Mouse (Mus musculus) cerebellum, adult 2 months (tissue): ENCODE data around the gene Srbd1. TPM values are rescaled to one million over a fixed set of nuclear protein-coding genes. Genes with fewer than 3 reads are reported as not detected.

Experiments
- DNase-seq, 2 experiments: peaks; one replicate each; pipeline ENCODE4 v3.0.0; 2021
- H3K27ac ChIP-seq: fragments of 200-500 bp; 2 replicates; pipeline ENCODE4 v1.5.1; 2012; ENCODE audit warnings: low read length, control low read depth, inconsistent platforms; ENCODE audit not compliant: insufficient read depth
- H3K27me3 ChIP-seq: fragments of 200-500 bp; 2 replicates; pipeline ENCODE4 v1.6.1; 2012; ENCODE audit warnings: inconsistent platforms, mild to moderate bottlenecking, low read length, moderate library complexity; ENCODE audit not compliant: control insufficient read depth, insufficient read depth
- H3K4me1 ChIP-seq: fragments of 200-500 bp; 2 replicates; pipeline ENCODE4 v1.6.1; 2011; ENCODE audit warnings: low read length; ENCODE audit not compliant: control insufficient read depth, insufficient read depth
- H3K4me3 ChIP-seq: fragments of 200-500 bp; replicated peaks from 2 replicates; pipeline ENCODE3; 2011; ENCODE audit warnings: mild to moderate bottlenecking, low read depth, low read length, control low read depth; ENCODE audit not compliant: insufficient read depth
- CTCF ChIP-seq: fragments of 200-500 bp; IDR thresholded peaks from 2 replicates; pipeline ENCODE4 v1.5.1; 2011; ENCODE audit warnings: low read depth, mild to moderate bottlenecking, control low read depth, low read length, moderate library complexity, borderline replicate concordance; ENCODE audit not compliant: insufficient read depth
- POLR2A ChIP-seq: fragments of 200-500 bp; IDR thresholded peaks from 2 replicates; pipeline ENCODE4 v1.6.1; 2011; ENCODE audit warnings: low read length, control low read depth, borderline replicate concordance; ENCODE audit not compliant: insufficient read depth
- WGBS: fragments of 180-500 bp; shearing (Covaris S2); methylation state at CpG from one replicate; pipeline ENCODE4 v1.1.7; 2018; 5-methylcytosine and 5-hydroxymethylcytosine counted together
- polyA plus RNA-seq: library from polyadenylated mRNA; depleted of rRNA; stranded (reverse); fragments of >200 nt; gene quantifications from 2 replicates; pipeline ENCODE4 v1.2.3, GENCODE M21; 2012

Gene Srbd1
- polyA plus RNA-seq, 1 experiment = 5.9 TPM

DNA sequence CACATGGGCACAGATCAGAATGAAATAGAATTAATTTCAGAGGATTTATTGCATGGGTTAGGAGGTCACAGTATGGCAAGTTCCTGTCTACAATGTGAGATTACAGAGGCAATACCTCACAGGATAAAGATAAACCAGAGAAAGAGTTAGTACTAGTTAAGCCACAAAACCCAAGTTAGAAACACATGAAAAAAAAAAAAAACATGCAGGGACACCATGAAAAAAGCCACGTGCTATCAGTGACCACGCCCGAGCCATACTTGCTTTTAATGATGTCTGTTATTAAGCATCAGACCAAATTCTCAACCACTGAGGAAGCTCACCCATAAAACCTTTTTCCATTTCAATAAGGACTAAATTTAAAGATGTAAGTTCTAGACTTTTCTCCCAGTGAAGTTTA, 120.4 kb downstream of the Srbd1 start:
- no peak for TF ChIP-seq POLR2A
- TF ChIP-seq CTCF = no peak
- Histone ChIP-seq H3K27ac (no peak overlapping the region), H3K27me3 (no peaks in the 10 kb centered on the region), H3K4me1 (no peaks in the 10 kb centered on the region), H3K4me3 (no peak overlapping the region)
- 93% methylated on average over 3 of the region's 3 CpGs for WGBS
- no peak for DNase-seq

DNA sequence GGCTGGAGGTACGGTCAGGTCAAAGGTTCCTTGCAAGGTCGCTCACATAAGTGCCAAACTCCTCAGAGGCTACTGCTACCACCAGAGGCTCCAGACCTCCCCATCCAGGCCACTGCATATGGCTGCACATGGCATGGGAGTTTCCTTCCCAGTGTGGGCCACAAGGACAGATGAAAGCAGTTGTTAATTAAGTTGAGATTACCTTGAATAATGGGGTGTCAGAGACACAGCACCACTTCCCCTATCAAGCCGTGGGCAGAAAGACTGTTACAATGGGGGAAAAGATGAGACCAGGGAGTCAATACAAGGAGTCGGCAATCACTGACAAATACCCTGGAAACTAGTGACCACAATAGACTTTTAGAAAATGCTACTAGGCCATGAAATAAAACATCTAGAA, 122.6 kb downstream of the Srbd1 start:
- H3K4me3 ChIP-seq = no peak overlapping the region
- no peak for DNase-seq
- TF ChIP-seq CTCF = no peak
- TF ChIP-seq POLR2A = no peak
- H3K27me3 ChIP-seq = no peaks in the 10 kb centered on the region
- H3K4me1 ChIP-seq = no peaks in the 10 kb centered on the region
- H3K27ac ChIP-seq = no peak overlapping the region
- 64% methylated on average over 4 of the region's 4 CpGs for WGBS

DNA sequence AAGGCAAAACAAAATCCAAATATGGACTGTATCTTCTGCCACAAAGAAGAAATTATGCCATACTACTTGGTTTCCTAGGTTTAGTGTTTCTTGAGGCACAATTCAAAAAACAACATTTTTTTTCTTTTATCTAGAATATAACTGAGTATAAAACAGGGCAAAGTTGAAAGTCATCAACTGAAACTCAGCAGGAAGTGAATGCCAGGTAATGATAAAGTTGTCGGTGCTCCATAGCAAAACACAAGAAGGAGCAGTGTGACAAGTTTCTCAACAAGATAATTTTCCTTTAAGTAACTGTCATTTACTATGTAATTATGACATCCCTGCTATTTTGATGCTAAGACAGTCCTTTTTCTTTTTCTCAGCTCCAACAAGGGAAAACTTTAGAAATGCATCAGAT, 123.2 kb downstream of the Srbd1 start:
- 89% methylated on average over 1 of the region's 1 CpGs for WGBS
- no peaks in the 10 kb centered on the region for H3K4me1 ChIP-seq
- no peaks in the 10 kb centered on the region for H3K27me3 ChIP-seq
- no peak for TF ChIP-seq CTCF
- no peak for TF ChIP-seq POLR2A
- H3K27ac ChIP-seq = no peak overlapping the region
- no peak overlapping the region for H3K4me3 ChIP-seq
- DNase-seq = no peak

DNA sequence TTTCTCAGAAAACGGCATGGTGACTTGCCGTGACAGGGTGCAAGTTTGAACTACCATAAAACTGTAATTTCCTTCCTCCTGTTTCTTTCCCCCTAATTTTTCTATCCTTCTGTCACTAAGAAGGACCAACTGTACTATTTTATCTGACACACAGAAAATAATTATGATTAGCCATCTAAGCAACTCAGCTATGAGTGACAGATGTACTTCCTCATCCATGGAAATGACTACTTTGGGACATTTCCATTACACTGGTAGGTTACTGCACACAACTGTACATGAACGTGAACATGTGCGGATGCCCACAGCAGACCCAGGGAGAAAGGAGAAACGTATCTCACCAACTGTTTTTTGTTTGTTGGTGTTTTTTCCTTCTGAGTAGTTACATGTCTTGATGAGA, 123.7 kb downstream of the Srbd1 start:
- 96% methylated on average over 5 of the region's 5 CpGs for WGBS
- no peaks in the 10 kb centered on the region for H3K4me1 ChIP-seq
- no peaks in the 10 kb centered on the region; the same call in 1 of the 2 replicates for H3K27me3 ChIP-seq
- TF ChIP-seq CTCF (no peak), POLR2A (no peak)
- no peak overlapping the region for H3K4me3 ChIP-seq
- no peak for DNase-seq
- no peak overlapping the region for H3K27ac ChIP-seq

DNA sequence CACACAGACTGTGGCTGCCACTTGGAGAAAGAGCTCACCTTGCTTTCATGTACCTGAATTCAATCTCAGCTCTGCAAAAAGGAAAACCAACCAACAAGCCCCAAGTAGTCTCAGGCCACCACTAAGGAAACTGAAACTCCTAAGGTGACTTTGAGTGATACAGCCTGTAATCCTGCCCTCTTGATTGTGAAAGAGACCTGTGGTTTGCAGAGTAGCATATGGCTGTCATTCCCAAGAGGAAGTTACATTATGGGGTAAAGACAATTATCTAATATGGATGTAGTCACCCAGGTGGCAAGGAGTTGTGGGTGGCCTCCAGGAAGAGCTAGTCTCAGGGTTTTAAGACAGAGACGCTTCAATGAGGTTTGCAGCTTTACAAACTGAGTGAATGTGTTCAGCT, 125.2 kb downstream of the Srbd1 start:
- no peak for DNase-seq
- WGBS = 90% methylated on average over 1 of the region's 1 CpGs

DNA sequence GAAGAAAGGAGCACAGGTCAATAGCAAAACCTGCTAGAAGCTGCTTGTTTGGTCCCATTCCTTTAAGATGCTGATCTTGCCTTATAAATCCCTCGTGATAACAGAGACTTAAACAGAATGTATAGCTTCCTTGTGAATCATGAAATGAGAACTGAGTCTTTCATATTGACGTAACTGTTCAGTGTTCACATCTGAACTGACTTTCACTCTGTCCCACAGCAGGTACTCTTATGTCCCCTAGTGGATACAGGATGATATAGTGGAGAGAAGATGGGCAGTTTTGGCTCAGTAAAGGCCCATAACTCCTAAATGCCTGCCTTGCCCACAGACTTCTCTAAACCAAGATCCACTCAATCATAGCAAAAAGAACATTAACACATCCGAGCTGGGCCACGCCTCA, 130.7 kb downstream of the Srbd1 start:
- 90% methylated on average over 4 of the region's 4 CpGs for WGBS
- Histone ChIP-seq H3K27ac (no peak overlapping the region), H3K4me3 (no peak overlapping the region), H3K4me1 (no peaks in the 10 kb centered on the region), H3K27me3 (no peaks in the 10 kb centered on the region; the same call in 1 of the 2 replicates)
- no peak for DNase-seq
- TF ChIP-seq POLR2A = no peak
- no peak for TF ChIP-seq CTCF

More for the DNA sequence above, 125.2 kb downstream of the Srbd1 start:
- Histone ChIP-seq H3K27ac (no peak overlapping the region), H3K4me3 (no peak overlapping the region), H3K4me1 (no peaks in the 10 kb centered on the region), H3K27me3 (no peaks in the 10 kb centered on the region; the same call in 1 of the 2 replicates)
- TF ChIP-seq CTCF (no peak), POLR2A (no peak)

DNA sequence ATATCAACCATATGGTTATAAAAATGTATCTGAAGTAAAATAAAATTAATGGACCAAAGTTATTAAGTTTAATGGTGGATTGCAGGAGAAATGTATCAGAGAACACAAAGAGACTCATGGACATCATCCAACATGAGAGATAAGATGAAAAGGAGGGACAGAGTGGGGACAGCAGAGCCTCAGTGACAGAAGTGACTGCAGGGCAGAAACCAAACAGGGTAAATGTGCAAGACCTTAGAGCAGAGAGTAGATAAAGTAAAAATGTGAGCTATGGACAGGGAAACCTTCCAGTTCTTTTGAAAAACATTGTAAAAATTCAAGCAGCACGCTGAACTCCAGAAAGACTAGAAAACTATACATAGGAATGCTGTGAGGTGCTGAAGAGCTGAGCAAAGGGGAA, 132.4 kb downstream of the Srbd1 start:
- DNase-seq = no peak
- no peaks in the 10 kb centered on the region for H3K4me1 ChIP-seq
- no peak for TF ChIP-seq CTCF
- TF ChIP-seq POLR2A = no peak
- 84% methylated on average over 1 of the region's 1 CpGs for WGBS
- no peaks in the 10 kb centered on the region; the same call in 1 of the 2 replicates for H3K27me3 ChIP-seq
- H3K27ac ChIP-seq = no peak overlapping the region
- no peak overlapping the region for H3K4me3 ChIP-seq

DNA sequence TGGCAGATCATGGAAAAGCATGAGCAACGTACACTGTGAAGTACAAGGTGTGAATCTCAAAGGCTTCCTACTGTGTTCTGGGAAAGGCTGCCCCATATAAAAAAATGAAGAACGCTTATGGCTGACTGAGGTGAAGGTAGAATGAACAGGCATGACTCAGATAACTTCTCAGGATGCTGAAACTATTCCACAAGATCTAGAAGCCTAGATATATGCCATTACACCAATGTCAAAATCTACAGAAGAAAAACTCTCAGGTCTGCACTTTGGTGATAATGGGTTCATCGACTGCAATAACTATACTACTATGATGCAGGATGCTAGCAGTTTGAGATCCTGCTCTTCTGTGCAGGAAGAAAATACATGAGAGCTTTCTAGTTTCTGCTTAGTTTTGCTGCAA, 133.1 kb downstream of the Srbd1 start:
- H3K4me1 ChIP-seq = no peaks in the 10 kb centered on the region
- H3K27me3 ChIP-seq = no peaks in the 10 kb centered on the region; the same call in 1 of the 2 replicates
- 64% methylated on average over 3 of the region's 3 CpGs for WGBS
- no peak for TF ChIP-seq CTCF
- no peak for TF ChIP-seq POLR2A
- no peak overlapping the region for H3K27ac ChIP-seq
- no peak for DNase-seq
- no peak overlapping the region for H3K4me3 ChIP-seq

DNA sequence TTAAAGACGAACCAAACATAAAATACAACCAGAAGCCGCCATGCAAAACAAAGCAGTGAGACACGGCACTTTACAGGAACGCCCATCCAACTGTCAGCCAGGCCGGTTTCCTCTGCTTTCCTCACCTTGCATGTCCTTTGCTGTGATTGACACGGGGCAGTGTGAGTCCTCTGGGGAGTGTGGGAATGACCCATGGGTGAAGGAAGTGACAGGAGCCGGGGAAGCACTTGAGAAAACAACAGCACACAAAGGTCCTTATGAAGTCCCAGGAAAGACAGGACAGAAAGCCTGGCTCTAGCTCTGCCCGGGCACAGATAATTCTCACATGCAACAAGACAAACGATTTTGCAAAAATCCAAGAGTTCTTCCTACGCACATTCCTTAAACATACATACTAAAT, 136.6 kb downstream of the Srbd1 start:
- no peak for DNase-seq
- Histone ChIP-seq H3K4me1 (no peaks in the 10 kb centered on the region), H3K27ac (no peak overlapping the region), H3K4me3 (no peak overlapping the region), H3K27me3 (no peaks in the 10 kb centered on the region)
- TF ChIP-seq POLR2A = no peak
- no peak for TF ChIP-seq CTCF
- WGBS = 75% methylated on average over 10 of the region's 10 CpGs
